Mouse (Mus musculus) frontal cortex, adult (tissue): ENCODE results near the gene Triobp.
A peak's percentile ranks its signal among the peaks of the same experiment; 100 is the strongest.

Source experiments
- ATAC-seq: cut with Nextera tagmentation; 2 replicates; pipeline ENCODE4 v1.9.2; 2017; ENCODE audit warnings: mild to moderate bottlenecking, moderate library complexity, mixed read lengths; ENCODE audit not compliant: low TSS enrichment

The Triobp gene

GRCm38 (mm10) chr15:78947657-78948056 lies at the start of gene Triobp:
TSS of gene Triobp (plus strand) at chr15:78947724.
- peak; percentile 91 for ATAC-seq

- no peak for ATAC-seq
These were observed 49.0 kb upstream of the Triobp start for GRCm38 (mm10) chr15:78898507-78899001.

- ATAC-seq, result no peak
These were observed 48.1 kb upstream of the Triobp start, which contains the start of gene Gm49510 for GRCm38 (mm10) chr15:78899409-78899739. TSS of gene Gm49510 (plus strand) at chr15:78899667.

- ATAC-seq, result peak; percentile 38; the same call in 1 of the 2 replicates
These were observed 47.6 kb upstream of the Triobp start, which contains the start of gene Sh3bp1 for GRCm38 (mm10) chr15:78899740-78900584. TSS of gene Sh3bp1 (plus strand) at chr15:78899768.

GRCm38 (mm10) chr15:78900585-78901421 lies 46.7 kb upstream of the Triobp start:
- no peak for ATAC-seq

- ATAC-seq, result no peak
These were observed 46.1 kb upstream of the Triobp start for GRCm38 (mm10) chr15:78901422-78901789.

GRCm38 (mm10) chr15:78903243-78903642 lies 44.3 kb upstream of the Triobp start:
- peak; percentile 36; the same call in 1 of the 2 replicates for ATAC-seq

- no peak for ATAC-seq
These were observed 39.1 kb upstream of the Triobp start for GRCm38 (mm10) chr15:78908399-78908798.

GRCm38 (mm10) chr15:78908982-78909381 lies 38.5 kb upstream of the Triobp start:
- ATAC-seq, result no peak

- no peak for ATAC-seq
These were observed 35.5 kb upstream of the Triobp start for GRCm38 (mm10) chr15:78912040-78912439.

GRCm38 (mm10) chr15:78913632-78914090 lies 33.9 kb upstream of the Triobp start, which contains the start of gene Pdxp:
TSS of gene Pdxp (plus strand) at chr15:78913919.
- ATAC-seq, result peak; percentile 79

- peak; percentile 30 for ATAC-seq
These were observed 33.3 kb upstream of the Triobp start for GRCm38 (mm10) chr15:78914091-78914822.

- ATAC-seq, result no peak
These were observed 32.5 kb upstream of the Triobp start for GRCm38 (mm10) chr15:78914823-78915659.

- peak; percentile 42; the same call in 1 of the 2 replicates for ATAC-seq
These were observed 31.9 kb upstream of the Triobp start for GRCm38 (mm10) chr15:78915660-78916017.

GRCm38 (mm10) chr15:78916052-78916826 lies 31.3 kb upstream of the Triobp start:
- ATAC-seq, result no peak

- ATAC-seq, result no peak
These were observed 29.4 kb upstream of the Triobp start for GRCm38 (mm10) chr15:78918126-78918525.

GRCm38 (mm10) chr15:78919914-78920313 lies 27.6 kb upstream of the Triobp start:
- no peak for ATAC-seq

GRCm38 (mm10) chr15:78922700-78923099 lies 24.8 kb upstream of the Triobp start:
- no peak for ATAC-seq

GRCm38 (mm10) chr15:78923585-78923984 lies 23.9 kb upstream of the Triobp start:
- no peak for ATAC-seq

- ATAC-seq, result no peak
These were observed 22.4 kb upstream of the Triobp start for GRCm38 (mm10) chr15:78925129-78925528.
